Mouse (Mus musculus) liver, embryonic 12.5 days (tissue): Measurements from ENCODE around the gene Ssx2ip. TPM values are rescaled to one million over a fixed set of nuclear protein-coding genes. Genes with fewer than 3 reads are reported as not detected.
"Not testable (repeated sequence)": the region's sequence is repeated elsewhere in the genome, so short reads cannot be mapped to it uniquely, and the experiment has no call there.

ENCODE experiments used
- ATAC-seq: fragments of 200-750 bp; cut with Nextera tagmentation; 2 replicates; pipeline ENCODE4 v1.8.0; 2017; ENCODE audit warnings: moderate number of reproducible peaks, mild to moderate bottlenecking, moderate library complexity
- H3K27ac ChIP-seq: fragments of 300-500 bp; sonication (generic); 2 replicates; pipeline ENCODE4 v1.5.1; 2016; ENCODE audit warnings: mild to moderate bottlenecking
- H3K27me3 ChIP-seq: fragments of 300-500 bp; sonication (generic); replicated peaks from 2 replicates; pipeline ENCODE4 v1.6.1; 2016; ENCODE audit warnings: mild to moderate bottlenecking, moderate library complexity
- H3K36me3 ChIP-seq: fragments of 300-500 bp; sonication (generic); 2 replicates; pipeline ENCODE4 v1.6.1; 2016; ENCODE audit warnings: mild to moderate bottlenecking, moderate library complexity
- H3K4me1 ChIP-seq: fragments of 300-500 bp; sonication (generic); 2 replicates; pipeline ENCODE4 v1.6.1; 2016
- H3K4me2 ChIP-seq: fragments of 300-500 bp; sonication (generic); 2 replicates; pipeline ENCODE4 v1.6.1; 2016; ENCODE audit warnings: mild to moderate bottlenecking, moderate library complexity
- H3K4me3 ChIP-seq: fragments of 300-500 bp; sonication (generic); 2 replicates; pipeline ENCODE4 v1.5.1; 2016; ENCODE audit warnings: mild to moderate bottlenecking, moderate library complexity
- H3K9ac ChIP-seq: fragments of 300-500 bp; sonication (generic); 2 replicates; pipeline ENCODE4 v1.6.1; 2016; ENCODE audit warnings: mild to moderate bottlenecking, moderate library complexity
- H3K9me3 ChIP-seq: fragments of 300-500 bp; sonication (generic); replicated peaks from 2 replicates; pipeline ENCODE4 v1.6.1; 2016; ENCODE audit warnings: mild to moderate bottlenecking, moderate library complexity
- WGBS: fragments of 180-500 bp; shearing (Covaris S2); methylation state at CpG from one replicate; pipeline ENCODE4 v1.1.7; 2016; ENCODE audit not compliant: insufficient replicate concordance; 5-methylcytosine and 5-hydroxymethylcytosine counted together
- polyA plus RNA-seq: library from polyadenylated mRNA; unstranded; fragments of >200 nt; fragmentation: Nextera tagmentation; extraction: Ambion mirVana; gene quantifications from 2 replicates; pipeline ENCODE4 v1.2.1, GENCODE M21; 2016

Ssx2ip gene
- polyA plus RNA-seq, 1 experiment from 2014 or later = 157 TPM

DNA sequence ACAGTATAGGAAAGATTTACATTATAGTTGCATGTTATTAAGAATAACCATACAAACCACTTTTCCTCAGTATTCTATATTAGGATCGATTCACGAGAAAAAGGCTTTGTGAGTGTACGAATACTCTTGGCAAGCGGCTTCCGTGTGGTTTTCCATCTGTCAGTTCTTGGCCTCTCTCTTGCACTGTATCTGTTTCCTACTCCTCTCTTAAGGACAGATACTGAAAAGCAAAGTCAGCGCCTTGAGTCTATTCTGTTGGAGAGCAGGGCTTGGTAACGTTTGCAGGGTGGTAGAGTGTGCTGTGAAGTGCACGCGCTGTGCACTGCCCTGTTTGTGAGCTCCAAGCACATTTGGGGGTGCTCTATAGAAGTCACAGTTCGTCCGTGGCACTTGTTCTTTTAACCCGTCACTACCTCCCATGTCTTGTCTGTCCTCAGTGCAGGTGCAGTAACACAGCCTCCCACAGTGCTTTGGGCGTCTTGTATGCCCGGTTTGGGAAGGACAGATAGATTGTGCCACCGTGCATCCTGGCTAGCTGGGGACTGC is 15.6 kb downstream of the Ssx2ip start:
- Histone ChIP-seq H3K4me3 (no peak overlapping the region), H3K9me3 (no peaks in the 10 kb centered on the region), H3K4me2 (no peak overlapping the region), H3K27me3 (no peaks in the 10 kb centered on the region), H3K36me3 (peaks cover 97% of the 10 kb centered on the region), H3K4me1 (peaks cover 37% of the 10 kb centered on the region), H3K9ac (no peak overlapping the region), H3K27ac (no peak overlapping the region)
- ATAC-seq = no peak
- WGBS = 80% methylated on average over 15 of the region's 15 CpGs

GRCm38 (mm10) chr3:146421787-146422186 is 17.3 kb downstream of the Ssx2ip start:
- no peak overlapping the region for H3K4me3 ChIP-seq
- H3K4me2 ChIP-seq = no peak overlapping the region
- peaks cover 24% of the 10 kb centered on the region; the same call in 1 of the 2 replicates for H3K4me1 ChIP-seq
- H3K27me3 ChIP-seq = no peaks in the 10 kb centered on the region
- no peak overlapping the region for H3K27ac ChIP-seq
- H3K9ac ChIP-seq = no peak overlapping the region
- no peak for ATAC-seq
- WGBS = 31% methylated on average over 8 of the region's 8 CpGs
- H3K36me3 ChIP-seq = peaks cover 92% of the 10 kb centered on the region
- H3K9me3 ChIP-seq = no peaks in the 10 kb centered on the region

DNA sequence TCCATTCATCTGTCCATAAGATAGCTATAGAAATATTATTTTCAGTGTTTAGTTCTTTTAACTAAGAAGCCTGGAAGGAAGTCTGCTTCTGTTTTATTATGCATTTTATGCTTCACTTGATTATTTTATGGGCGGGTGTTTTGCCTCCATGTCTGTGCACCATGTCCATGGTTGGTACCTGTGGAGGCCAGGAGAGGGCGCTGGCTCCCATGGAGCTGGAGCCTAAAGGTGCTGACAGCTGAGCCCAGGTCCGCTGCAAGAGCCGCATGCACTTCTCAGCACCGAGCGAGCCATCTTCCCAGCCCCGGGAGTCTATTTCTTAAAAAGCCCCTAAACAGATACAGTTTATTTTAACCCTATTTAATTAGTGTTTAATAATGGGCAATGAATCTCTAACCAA is 19.3 kb downstream of the Ssx2ip start:
- Histone ChIP-seq H3K27ac (no peak overlapping the region), H3K4me3 (no peak overlapping the region), H3K9me3 (no peaks in the 10 kb centered on the region), H3K4me2 (no peak overlapping the region), H3K27me3 (no peaks in the 10 kb centered on the region), H3K4me1 (peaks cover 16% of the 10 kb centered on the region; the same call in 1 of the 2 replicates), H3K9ac (no peak overlapping the region), H3K36me3 (peaks cover 92% of the 10 kb centered on the region)
- ATAC-seq = no peak
- WGBS = 82% methylated on average over 7 of the region's 7 CpGs

- H3K36me3 ChIP-seq = peaks cover 92% of the 10 kb centered on the region
- H3K4me1 ChIP-seq = peaks cover 16% of the 10 kb centered on the region; the same call in 1 of the 2 replicates
- ATAC-seq = no peak
- H3K9me3 ChIP-seq = no peaks in the 10 kb centered on the region
- H3K9ac ChIP-seq = no peak overlapping the region
- H3K27me3 ChIP-seq = no peaks in the 10 kb centered on the region
- H3K4me2 ChIP-seq = no peak overlapping the region
- H3K27ac ChIP-seq = peak overlapping the region; percentile 25; the same call in 1 of the 2 replicates
- no peak overlapping the region for H3K4me3 ChIP-seq
- WGBS = 87% methylated on average over 7 of the region's 7 CpGs
These were observed 20.0 kb downstream of the Ssx2ip start for GRCm38 (mm10) chr3:146424306-146424900.

DNA sequence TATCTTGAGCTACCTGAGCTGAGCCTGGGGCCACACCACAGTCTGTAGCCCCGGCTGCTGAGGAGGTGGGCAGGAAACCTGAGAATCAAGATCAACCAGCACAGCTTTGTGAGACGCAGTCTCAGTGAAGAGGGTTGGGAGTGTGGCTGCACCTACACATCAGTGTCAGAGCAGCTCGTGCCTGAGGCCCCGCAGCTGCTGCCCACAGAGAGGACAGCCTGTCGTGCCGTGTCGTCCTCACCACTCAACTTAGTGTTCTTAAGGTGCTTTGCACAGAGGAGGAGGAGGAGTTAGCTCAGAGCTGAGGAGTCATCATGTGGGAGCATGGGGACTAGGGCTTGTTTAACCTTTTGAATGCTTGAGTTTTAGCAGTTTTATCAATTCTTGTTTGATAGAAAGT is 21.5 kb downstream of the Ssx2ip start:
- H3K27me3 ChIP-seq = no peaks in the 10 kb centered on the region
- no peak for ATAC-seq
- no peaks in the 10 kb centered on the region for H3K9me3 ChIP-seq
- H3K4me1 ChIP-seq = peaks cover 10% of the 10 kb centered on the region; the same call in 1 of the 2 replicates
- H3K36me3 ChIP-seq = peaks cover 92% of the 10 kb centered on the region
- H3K9ac ChIP-seq = no peak overlapping the region
- no peak overlapping the region for H3K4me2 ChIP-seq
- WGBS = 81% methylated on average over 7 of the region's 7 CpGs
- H3K27ac ChIP-seq = no peak overlapping the region
- H3K4me3 ChIP-seq = no peak overlapping the region

DNA sequence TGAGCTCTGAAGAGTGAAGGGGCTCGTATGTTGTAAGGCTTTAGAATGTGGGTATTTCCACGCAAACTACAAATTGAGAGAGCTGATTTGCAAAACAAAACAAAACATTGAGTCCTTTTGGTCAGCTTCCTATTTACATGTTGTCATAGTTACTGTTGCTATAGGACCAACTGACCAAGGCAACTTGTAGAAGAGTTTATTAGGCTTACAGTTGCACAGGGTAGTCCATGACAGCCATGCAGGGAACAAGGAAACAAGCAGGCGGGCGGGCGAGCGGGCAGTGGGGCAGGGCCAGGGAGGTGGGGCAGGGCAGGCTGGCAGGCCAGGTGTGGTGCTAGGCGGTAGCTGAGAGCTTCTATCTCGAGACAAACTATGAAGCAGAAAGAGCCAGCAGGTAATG is 22.0 kb downstream of the Ssx2ip start:
- Histone ChIP-seq H3K27ac (no peak overlapping the region), H3K9ac (no peak overlapping the region), H3K36me3 (peaks cover 92% of the 10 kb centered on the region), H3K4me1 (peaks cover 10% of the 10 kb centered on the region; the same call in 1 of the 2 replicates), H3K9me3 (no peaks in the 10 kb centered on the region), H3K4me3 (no peak overlapping the region), H3K27me3 (no peaks in the 10 kb centered on the region), H3K4me2 (no peak overlapping the region)
- no peak for ATAC-seq
- WGBS = 84% methylated on average over 8 of the region's 8 CpGs

- H3K27me3 ChIP-seq, H3K9me3 ChIP-seq, H3K4me2 ChIP-seq, H3K9ac ChIP-seq, H3K4me3 ChIP-seq, H3K27ac ChIP-seq: not testable (repeated sequence)
- Histone ChIP-seq H3K4me1 (peaks cover 14% of the 10 kb centered on the region), H3K36me3 (peaks cover 100% of the 10 kb centered on the region)
- WGBS = 84% methylated on average over 11 of the region's 11 CpGs
- ATAC-seq = peak; percentile 22; the same call in 1 of the 2 replicates
These were observed 28.6 kb downstream of the Ssx2ip start for GRCm38 (mm10) chr3:146433063-146433462.

GRCm38 (mm10) chr3:146433681-146434350 is 29.4 kb downstream of the Ssx2ip start:
- H3K27me3 ChIP-seq = no peaks in the 10 kb centered on the region
- WGBS = 84% methylated on average over 14 of the region's 14 CpGs
- peaks cover 14% of the 10 kb centered on the region for H3K4me1 ChIP-seq
- H3K27ac ChIP-seq = no peak overlapping the region
- no peak overlapping the region for H3K9ac ChIP-seq
- H3K36me3 ChIP-seq = peaks cover 100% of the 10 kb centered on the region
- ATAC-seq = no peak
- no peak overlapping the region for H3K4me3 ChIP-seq
- H3K4me2 ChIP-seq = no peak overlapping the region
- no peaks in the 10 kb centered on the region for H3K9me3 ChIP-seq

DNA sequence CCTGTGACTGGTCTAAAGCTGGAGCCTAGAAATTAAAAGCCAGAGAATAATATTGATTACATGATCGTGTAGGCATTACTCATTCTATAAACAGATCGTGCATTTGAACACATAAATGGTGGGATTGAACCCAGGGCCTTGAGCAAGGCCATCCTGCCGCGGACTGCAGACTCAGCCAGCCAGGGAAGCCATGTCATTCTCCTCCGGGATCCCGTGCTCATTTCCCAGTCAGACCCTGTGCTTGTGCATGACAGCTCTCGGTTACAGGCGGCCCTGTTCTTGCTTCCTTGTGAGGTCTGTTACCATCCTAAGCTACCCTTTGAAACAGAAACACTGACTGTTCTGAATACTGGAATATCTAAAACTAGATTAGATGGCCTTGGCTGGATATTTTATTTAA is 30.2 kb downstream of the Ssx2ip start:
- Histone ChIP-seq H3K27me3 (no peaks in the 10 kb centered on the region), H3K9ac (no peak overlapping the region), H3K4me3 (no peak overlapping the region), H3K9me3 (no peaks in the 10 kb centered on the region), H3K36me3 (peaks cover 99% of the 10 kb centered on the region), H3K4me2 (no peak overlapping the region), H3K4me1 (peaks cover 14% of the 10 kb centered on the region), H3K27ac (no peak overlapping the region)
- no peak for ATAC-seq
- 91% methylated on average over 8 of the region's 8 CpGs for WGBS

- peaks cover 99% of the 10 kb centered on the region for H3K36me3 ChIP-seq
- no peak overlapping the region for H3K27ac ChIP-seq
- H3K4me2 ChIP-seq = no peak overlapping the region
- no peaks in the 10 kb centered on the region for H3K27me3 ChIP-seq
- peaks cover 14% of the 10 kb centered on the region for H3K4me1 ChIP-seq
- no peak overlapping the region for H3K9ac ChIP-seq
- ATAC-seq = no peak
- no peak overlapping the region for H3K4me3 ChIP-seq
- H3K9me3 ChIP-seq = no peaks in the 10 kb centered on the region
- WGBS = 82% methylated on average over 11 of the region's 11 CpGs
These were observed 31.1 kb downstream of the Ssx2ip start for GRCm38 (mm10) chr3:146435533-146435932.

DNA sequence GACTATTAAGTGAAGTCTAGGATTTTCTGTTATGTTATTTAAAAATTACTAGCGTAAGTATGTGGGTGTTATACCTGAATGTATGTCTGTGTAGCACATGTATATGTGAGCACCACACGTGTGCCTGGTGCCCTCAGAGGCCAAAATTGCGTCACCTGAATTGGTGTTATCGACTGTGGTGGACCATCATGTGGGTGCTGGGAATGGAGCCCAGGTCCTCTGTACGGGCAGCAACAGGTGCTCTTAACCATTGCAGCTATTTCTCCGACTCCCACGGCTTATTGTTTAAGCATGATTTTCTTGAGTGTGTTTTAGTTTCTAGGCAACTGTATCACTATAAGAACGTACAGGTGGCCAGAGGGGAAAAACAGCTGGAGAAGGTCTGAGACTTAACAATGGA is 31.7 kb downstream of the Ssx2ip start:
- 87% methylated on average over 8 of the region's 8 CpGs for WGBS
- peaks cover 98% of the 10 kb centered on the region for H3K36me3 ChIP-seq
- no peaks in the 10 kb centered on the region for H3K9me3 ChIP-seq
- no peak for ATAC-seq
- H3K4me3 ChIP-seq = no peak overlapping the region
- H3K9ac ChIP-seq = no peak overlapping the region
- peaks cover 14% of the 10 kb centered on the region for H3K4me1 ChIP-seq
- H3K27me3 ChIP-seq = no peaks in the 10 kb centered on the region
- no peak overlapping the region for H3K27ac ChIP-seq
- no peak overlapping the region for H3K4me2 ChIP-seq

DNA sequence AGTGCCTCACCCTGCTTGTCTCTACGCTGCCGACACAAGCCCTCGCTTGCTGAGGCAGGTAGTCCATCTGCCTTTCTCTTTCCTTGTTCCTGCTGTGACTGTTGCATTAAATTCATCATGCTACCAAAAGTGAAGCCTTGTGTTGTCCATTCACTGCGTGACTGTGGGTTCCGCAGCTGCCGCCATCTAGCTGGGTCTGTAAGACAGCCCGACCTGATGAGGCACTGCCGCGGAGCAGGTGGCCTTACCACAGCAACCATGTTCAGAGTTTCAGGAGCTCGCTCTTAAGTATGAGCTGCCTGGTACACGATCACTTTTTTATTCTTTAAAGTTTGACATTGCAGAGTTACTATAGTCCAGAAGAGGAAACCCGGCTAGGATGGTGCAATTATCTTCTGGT is 35.6 kb downstream of the Ssx2ip start:
- H3K4me2 ChIP-seq = no peak overlapping the region
- H3K27me3 ChIP-seq = no peaks in the 10 kb centered on the region
- H3K9me3 ChIP-seq = no peaks in the 10 kb centered on the region
- no peak overlapping the region for H3K9ac ChIP-seq
- H3K4me3 ChIP-seq = no peak overlapping the region
- no peak overlapping the region for H3K27ac ChIP-seq
- peaks cover 95% of the 10 kb centered on the region for H3K36me3 ChIP-seq
- H3K4me1 ChIP-seq = no peaks in the 10 kb centered on the region
- 94% methylated on average over 12 of the region's 12 CpGs for WGBS
- ATAC-seq = no peak
